Mouse (Mus musculus) lung, embryonic 16.5 days (tissue): ENCODE data around the gene Arhgef11. TPM values are rescaled to one million over a fixed set of nuclear protein-coding genes. Genes with fewer than 3 reads are reported as not detected.

Experiments
- ATAC-seq: fragments of 200-750 bp; cut with Nextera tagmentation; 2 replicates; pipeline ENCODE4 v1.8.0; 2017; ENCODE audit warnings: low read depth, mild to moderate bottlenecking, moderate library complexity
- H3K27ac ChIP-seq: fragments of 300-500 bp; sonication (generic); 2 replicates; pipeline ENCODE4 v1.5.1; 2014; ENCODE audit warnings: mild to moderate bottlenecking, control low read depth, low read length
- H3K27me3 ChIP-seq: fragments of 300-500 bp; sonication (generic); 2 replicates; pipeline ENCODE4 v1.6.1; 2014; ENCODE audit warnings: low read depth, low read length, mixed read lengths; ENCODE audit not compliant: control insufficient read depth, insufficient read depth
- H3K36me3 ChIP-seq: fragments of 300-500 bp; sonication (generic); 2 replicates; pipeline ENCODE4 v1.6.1; 2014; ENCODE audit warnings: low read length; ENCODE audit not compliant: control insufficient read depth, insufficient read depth
- H3K4me1 ChIP-seq: fragments of 300-500 bp; sonication (generic); replicated peaks from 2 replicates; pipeline ENCODE4 v1.6.1; 2014; ENCODE audit warnings: low read length, mixed read lengths; ENCODE audit not compliant: control insufficient read depth, insufficient read depth
- H3K4me2 ChIP-seq: fragments of 300-500 bp; sonication (generic); 2 replicates; pipeline ENCODE4 v1.6.1; 2014; ENCODE audit warnings: low read depth, low read length, control low read depth
- H3K4me3 ChIP-seq: fragments of 300-500 bp; sonication (generic); 2 replicates; pipeline ENCODE4 v1.5.1; 2014; ENCODE audit warnings: mild to moderate bottlenecking, low read length, control low read depth
- H3K9ac ChIP-seq: fragments of 300-500 bp; sonication (generic); 2 replicates; pipeline ENCODE4 v1.6.1; 2014; ENCODE audit warnings: low read length, control low read depth
- H3K9me3 ChIP-seq: fragments of 300-500 bp; sonication (generic); 2 replicates; pipeline ENCODE4 v1.6.1; 2016; ENCODE audit warnings: low read length; ENCODE audit not compliant: control insufficient read depth
- WGBS: fragments of 180-500 bp; shearing (Covaris S2); extraction: QIAGEN DNeasy Blood & Tissue Kit; methylation state at CpG from one replicate; pipeline ENCODE4 v1.1.7; 2014; 5-methylcytosine and 5-hydroxymethylcytosine counted together
- polyA plus RNA-seq: library from polyadenylated mRNA; unstranded; fragments of >200 nt; fragmentation: Nextera tagmentation; extraction: Ambion mirVana; gene quantifications from 2 replicates; pipeline ENCODE4 v1.2.1, GENCODE M21; 2015

Arhgef11 gene
- polyA plus RNA-seq, 1 experiment from 2014 or later: 15.4 TPM

DNA sequence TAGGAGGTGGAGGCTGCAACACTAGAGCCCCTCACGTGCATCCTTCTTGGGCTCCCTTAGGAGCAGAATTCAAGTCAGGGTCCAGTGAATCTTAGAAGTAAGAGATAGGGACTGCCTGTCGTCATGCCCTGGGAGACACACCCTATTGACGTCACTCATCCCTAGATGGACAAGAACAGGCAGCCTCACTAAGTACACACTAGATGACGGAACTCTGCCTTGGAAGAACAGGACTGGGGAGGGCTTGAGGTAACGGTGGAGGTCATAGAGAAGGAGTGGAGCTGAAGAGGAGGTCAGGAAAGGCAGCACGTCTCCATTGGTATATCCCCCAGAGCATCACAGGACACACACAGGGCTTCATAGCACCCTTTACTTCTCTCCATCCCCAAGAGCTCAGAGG is 111.3 kb downstream of the Arhgef11 start:
- Histone ChIP-seq H3K27me3 (no peaks in the 10 kb centered on the region), H3K9ac (no peak overlapping the region), H3K9me3 (no peaks in the 10 kb centered on the region), H3K4me2 (no peak overlapping the region), H3K4me3 (no peak overlapping the region), H3K27ac (no peak overlapping the region), H3K36me3 (peaks cover 41% of the 10 kb centered on the region), H3K4me1 (no peaks in the 10 kb centered on the region)
- 85% methylated on average over 6 of the region's 6 CpGs for WGBS
- ATAC-seq: no peak

DNA sequence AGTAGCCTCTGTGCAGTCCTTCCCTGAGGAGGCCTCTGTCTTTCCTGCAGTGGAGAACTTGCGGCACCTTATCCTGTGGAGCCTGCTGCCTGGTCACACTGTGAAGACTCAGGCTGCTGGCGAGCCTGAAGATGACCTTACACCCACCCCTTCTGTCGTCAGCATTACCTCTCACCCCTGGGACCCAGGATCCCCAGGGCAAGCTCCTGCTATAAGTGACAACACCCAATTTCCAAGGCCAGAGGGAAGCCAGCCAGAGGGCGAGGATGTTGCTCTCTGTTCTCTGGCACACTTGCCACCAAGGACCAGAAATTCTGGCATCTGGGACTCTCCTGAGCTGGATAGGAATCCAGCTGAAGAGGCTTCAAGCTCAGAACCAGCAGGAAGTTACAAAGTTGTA is 115.7 kb downstream of the Arhgef11 start:
- Histone ChIP-seq H3K9me3 (no peaks in the 10 kb centered on the region), H3K27ac (no peak overlapping the region), H3K27me3 (no peaks in the 10 kb centered on the region), H3K4me1 (no peaks in the 10 kb centered on the region), H3K4me2 (no peak overlapping the region), H3K4me3 (no peak overlapping the region), H3K9ac (no peak overlapping the region), H3K36me3 (peaks cover 34% of the 10 kb centered on the region)
- no peak for ATAC-seq
- 69% methylated on average over 4 of the region's 4 CpGs for WGBS

DNA sequence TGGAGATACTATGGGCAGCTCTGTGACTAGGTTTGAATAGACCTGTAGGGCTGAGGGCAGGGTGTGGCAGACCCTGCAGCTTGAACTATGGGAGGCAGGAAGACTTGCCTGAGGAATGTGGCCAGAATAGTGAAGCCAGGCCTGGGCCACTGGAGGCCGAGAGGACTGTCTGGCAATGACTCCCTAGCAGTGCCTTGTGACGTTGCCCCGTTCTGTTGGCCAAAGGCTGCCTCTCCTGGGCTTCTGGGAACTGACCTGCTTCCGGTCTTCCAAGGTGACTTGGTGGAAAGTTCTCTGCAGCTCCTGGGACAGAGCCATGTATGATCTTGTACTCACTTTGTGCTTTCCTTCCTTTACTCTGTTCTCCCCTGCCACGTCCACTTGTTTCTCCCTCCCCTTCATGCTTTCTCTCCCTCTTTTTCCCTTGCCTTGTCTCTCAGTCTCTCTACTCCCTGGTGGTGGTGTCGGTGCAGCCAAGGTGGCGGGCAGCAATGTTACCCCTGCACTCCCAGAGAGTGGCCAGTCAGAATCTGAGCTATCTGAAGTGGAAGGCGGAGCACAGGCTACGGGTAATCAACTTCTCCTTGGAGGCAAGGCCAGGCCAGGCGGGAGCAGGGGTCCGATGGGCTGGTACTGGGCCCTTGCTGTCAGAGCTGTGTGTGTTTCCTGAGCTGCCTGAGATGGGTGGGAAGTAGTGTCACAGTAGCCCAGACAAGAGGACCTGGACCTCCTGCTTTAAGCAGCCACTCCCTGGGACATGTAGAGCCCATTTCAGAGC is 116.8 kb downstream of the Arhgef11 start:
- ATAC-seq: no peak
- H3K9ac ChIP-seq: no peak overlapping the region
- H3K4me1 ChIP-seq: no peaks in the 10 kb centered on the region
- 70% methylated on average over 11 of the region's 11 CpGs for WGBS
- H3K4me3 ChIP-seq: no peak overlapping the region
- no peak overlapping the region for H3K27ac ChIP-seq
- no peak overlapping the region for H3K4me2 ChIP-seq
- no peaks in the 10 kb centered on the region for H3K27me3 ChIP-seq
- H3K36me3 ChIP-seq: peaks cover 28% of the 10 kb centered on the region
- H3K9me3 ChIP-seq: no peaks in the 10 kb centered on the region

DNA sequence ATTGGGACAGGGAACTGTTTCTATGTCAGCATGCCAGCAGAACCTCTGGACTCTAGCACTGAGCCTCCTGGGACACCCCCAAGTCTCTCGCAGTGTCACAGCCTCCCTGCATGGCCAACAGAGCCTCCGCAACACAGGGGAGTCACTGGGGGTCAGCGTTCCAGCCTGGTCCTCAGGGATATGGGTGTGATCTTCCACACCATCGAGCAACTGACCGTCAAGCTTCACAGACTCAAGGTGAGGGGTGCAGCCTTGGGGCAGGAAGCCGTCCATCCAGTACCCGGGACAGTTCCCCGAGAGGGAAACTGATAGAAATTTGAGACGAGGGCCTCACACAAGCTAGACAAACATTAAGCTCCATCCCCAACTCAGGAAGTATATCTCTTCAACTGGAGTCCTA is 118.0 kb downstream of the Arhgef11 start:
- no peak for ATAC-seq
- no peak overlapping the region for H3K27ac ChIP-seq
- WGBS: 57% methylated on average over 9 of the region's 9 CpGs
- no peak overlapping the region for H3K4me2 ChIP-seq
- H3K4me1 ChIP-seq: no peaks in the 10 kb centered on the region
- H3K9me3 ChIP-seq: no peaks in the 10 kb centered on the region
- H3K36me3 ChIP-seq: peaks cover 23% of the 10 kb centered on the region
- no peak overlapping the region for H3K9ac ChIP-seq
- no peak overlapping the region for H3K4me3 ChIP-seq
- no peaks in the 10 kb centered on the region for H3K27me3 ChIP-seq

DNA sequence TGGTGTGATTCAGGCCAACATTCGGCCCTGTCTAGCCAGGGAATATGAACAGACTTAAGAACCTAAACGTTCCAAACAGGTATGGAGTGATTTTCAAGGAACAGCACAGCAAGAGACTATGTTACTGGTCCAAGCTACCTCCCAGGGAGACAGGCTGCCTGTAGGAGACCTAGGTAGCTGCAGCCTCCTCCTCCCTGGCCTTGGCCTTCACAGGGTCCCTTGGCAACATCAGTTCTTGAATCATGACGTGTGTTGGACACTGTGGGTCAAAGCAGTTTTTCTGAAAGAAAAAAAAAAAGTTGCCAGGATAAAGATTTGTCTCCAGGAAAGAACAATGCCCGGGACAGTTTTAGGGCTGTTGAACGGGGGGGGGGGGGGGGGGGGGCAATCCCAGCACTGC is 121.5 kb downstream of the Arhgef11 start:
- no peak overlapping the region for H3K4me2 ChIP-seq
- WGBS: 67% methylated on average over 5 of the region's 5 CpGs

DNA sequence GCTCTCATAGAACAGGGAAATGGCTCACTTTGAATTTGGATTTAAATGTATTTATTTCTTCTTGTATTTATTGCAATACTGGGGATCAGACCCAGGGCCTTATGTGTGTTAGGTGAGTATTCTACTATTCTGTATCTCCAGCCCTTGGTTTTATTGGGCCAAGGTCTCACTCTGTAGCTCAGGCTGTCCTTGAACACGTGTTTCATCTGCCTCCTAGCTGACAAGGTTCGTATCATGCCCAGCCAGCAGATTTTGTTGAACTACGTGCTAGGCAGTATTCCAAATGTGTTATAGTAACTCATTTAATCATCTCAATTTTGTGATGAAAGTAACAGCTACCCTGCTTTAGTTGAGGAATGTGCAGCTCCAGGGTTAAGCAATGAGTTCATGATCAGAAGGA is 124.7 kb downstream of the Arhgef11 start:
- H3K27ac ChIP-seq: no peak overlapping the region
- H3K4me3 ChIP-seq: no peak overlapping the region
- H3K9me3 ChIP-seq: no peaks in the 10 kb centered on the region
- 71% methylated on average over 3 of the region's 3 CpGs for WGBS
- H3K4me2 ChIP-seq: no peak overlapping the region
- no peaks in the 10 kb centered on the region for H3K27me3 ChIP-seq
- no peak overlapping the region for H3K9ac ChIP-seq
- peaks cover 4% of the 10 kb centered on the region; the same call in 1 of the 2 replicates for H3K36me3 ChIP-seq
- peaks cover 13% of the 10 kb centered on the region for H3K4me1 ChIP-seq
- ATAC-seq: no peak

More for the DNA sequence above, 121.5 kb downstream of the Arhgef11 start:
- no peaks in the 10 kb centered on the region for H3K9me3 ChIP-seq
- peaks cover 13% of the 10 kb centered on the region for H3K36me3 ChIP-seq
- no peak overlapping the region for H3K9ac ChIP-seq
- no peak overlapping the region for H3K4me3 ChIP-seq
- H3K27me3 ChIP-seq: no peaks in the 10 kb centered on the region
- no peak for ATAC-seq
- H3K27ac ChIP-seq: no peak overlapping the region
- no peaks in the 10 kb centered on the region for H3K4me1 ChIP-seq

DNA sequence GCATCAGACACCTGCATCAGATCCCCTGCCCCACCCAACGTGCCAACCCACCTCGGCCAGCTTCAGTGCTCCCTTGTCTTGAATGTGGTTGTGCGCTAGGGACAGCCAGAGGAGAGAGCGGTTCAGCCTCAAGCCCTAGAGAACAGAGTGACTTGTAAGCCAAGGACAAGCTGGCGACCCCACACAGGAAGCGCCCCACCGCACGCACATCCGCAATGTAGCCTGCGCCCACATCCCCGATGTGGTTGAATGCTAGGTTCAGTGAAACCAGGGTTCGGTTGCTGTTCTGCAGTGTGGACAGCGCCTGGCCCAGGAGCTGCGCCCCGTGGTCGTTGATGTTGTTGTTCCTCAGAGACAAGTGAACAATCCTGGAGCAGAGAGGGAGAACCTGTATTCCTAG is 125.4 kb downstream of the Arhgef11 start:
- no peak for ATAC-seq

DNA sequence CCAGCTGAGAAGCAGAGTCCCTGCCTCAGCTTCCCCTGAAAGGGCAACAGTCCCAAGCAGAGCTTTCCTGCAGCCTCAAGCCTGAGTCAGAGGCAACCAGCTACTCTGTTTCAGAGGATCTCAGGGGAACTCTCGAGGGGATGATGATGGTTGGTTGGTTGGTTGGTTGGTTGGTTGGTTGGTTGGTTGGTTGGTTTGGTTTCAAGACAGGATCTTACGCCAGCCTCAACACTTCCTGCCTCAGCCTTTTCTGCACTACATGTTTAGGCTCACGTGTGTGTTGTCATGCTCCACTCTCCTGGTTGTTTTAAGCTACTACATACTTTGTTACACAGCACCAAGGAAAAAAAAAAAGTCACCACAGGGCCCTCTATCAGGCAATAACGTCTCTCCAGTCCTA is 126.6 kb downstream of the Arhgef11 start:
- WGBS: 71% methylated on average over 4 of the region's 4 CpGs
- H3K27ac ChIP-seq: no peak overlapping the region

More for the DNA sequence above, 125.4 kb downstream of the Arhgef11 start:
- WGBS: 88% methylated on average over 16 of the region's 16 CpGs
- Histone ChIP-seq H3K4me2 (no peak overlapping the region), H3K27ac (no peak overlapping the region), H3K36me3 (peaks cover 2% of the 10 kb centered on the region; the same call in 1 of the 2 replicates), H3K27me3 (no peaks in the 10 kb centered on the region), H3K9ac (no peak overlapping the region), H3K4me1 (peaks cover 13% of the 10 kb centered on the region), H3K9me3 (no peaks in the 10 kb centered on the region), H3K4me3 (no peak overlapping the region)

DNA sequence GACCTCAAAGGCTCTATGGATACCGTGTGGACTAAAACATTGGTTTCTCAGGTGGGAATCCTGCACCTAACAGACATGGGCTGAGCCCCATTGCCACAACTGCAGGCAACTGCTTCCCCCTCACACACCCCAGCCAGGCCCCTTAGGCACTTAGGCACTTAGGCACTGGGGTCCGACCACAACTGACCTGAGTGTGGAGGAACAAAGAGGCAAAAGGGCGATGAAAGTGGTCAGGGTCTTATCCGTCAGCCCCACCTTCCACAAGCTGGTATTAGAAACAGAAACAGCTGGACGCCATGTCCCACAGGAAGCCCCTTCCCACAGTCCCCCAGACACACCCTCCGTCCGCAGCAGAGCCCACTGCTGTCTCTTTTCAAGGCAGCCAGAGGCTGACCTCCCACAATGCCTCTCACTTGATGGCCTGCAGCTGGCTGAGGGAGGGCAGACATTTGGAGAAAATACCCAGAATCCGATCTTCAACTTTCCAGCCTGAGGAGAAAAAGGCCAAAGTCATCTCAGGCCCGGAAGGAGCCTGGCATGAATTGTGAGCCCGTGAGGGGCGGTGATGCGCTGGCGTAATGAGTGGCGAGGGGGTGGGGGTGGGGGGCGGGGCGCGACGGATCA is 127.8 kb downstream of the Arhgef11 start:
- Histone ChIP-seq H3K4me3 (peak overlapping the region; percentile 30), H3K4me1 (peaks cover 18% of the 10 kb centered on the region), H3K9ac (peak overlapping the region; percentile 45), H3K36me3 (peaks cover 2% of the 10 kb centered on the region), H3K27me3 (no peaks in the 10 kb centered on the region), H3K27ac (peak overlapping the region; percentile 69), H3K9me3 (no peaks in the 10 kb centered on the region), H3K4me2 (peak overlapping the region; percentile 54)
- ATAC-seq: peak; percentile 77
- 13% methylated on average over 18 of the region's 18 CpGs for WGBS

More for the DNA sequence above, 126.6 kb downstream of the Arhgef11 start:
- Histone ChIP-seq H3K36me3 (no peaks in the 10 kb centered on the region), H3K9ac (no peak overlapping the region), H3K4me2 (no peak overlapping the region), H3K4me1 (peaks cover 18% of the 10 kb centered on the region), H3K27me3 (no peaks in the 10 kb centered on the region), H3K4me3 (no peak overlapping the region), H3K9me3 (no peaks in the 10 kb centered on the region)
- no peak for ATAC-seq
